Mouse (Mus musculus) cortical plate, adult 2 months (tissue): ENCODE measurements at regions not wholly inside any gene's neighbourhood (a gene's known extent, or its start where the extent isn't known, plus 50 kb on each side); places are given as distances from the start of the nearest gene placed in this dataset.

ENCODE experiments used
- CTCF ChIP-seq: fragments of 200-500 bp; IDR thresholded peaks from 2 replicates; pipeline ENCODE4 v1.5.1; 2011; ENCODE audit warnings: mild to moderate bottlenecking, control low read depth, low read length; ENCODE audit not compliant: insufficient read depth; ENCODE audit errors: extremely low read depth
- POLR2A ChIP-seq: fragments of 200-500 bp; IDR thresholded peaks from 2 replicates; pipeline ENCODE4 v1.6.1; 2011; ENCODE audit warnings: mild to moderate bottlenecking, low read length, control low read depth; ENCODE audit not compliant: insufficient read depth; ENCODE audit errors: extremely low read depth

DNA sequence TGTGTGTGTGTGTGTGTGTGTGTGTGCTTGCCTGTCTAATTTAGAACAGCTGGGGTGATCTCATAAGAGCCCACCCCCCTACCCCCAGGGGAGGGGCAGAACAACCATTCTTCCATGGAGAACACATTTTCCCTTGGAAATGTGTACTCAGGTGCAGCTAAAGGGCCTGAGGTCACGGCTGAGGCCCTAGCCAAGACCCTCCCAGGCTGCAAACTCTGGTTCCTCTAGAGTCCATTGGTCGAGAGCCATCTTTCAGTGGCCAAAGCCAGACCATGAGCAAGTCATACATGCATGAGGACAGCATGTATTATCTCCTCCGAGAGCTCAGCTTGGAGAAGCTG lies 154.9 kb upstream of the Tnp1 start:
- TF ChIP-seq CTCF, result no peak
- TF ChIP-seq POLR2A, result no peak
